Mouse (Mus musculus): ENCODE results near the gene Tmem109. TPM values are rescaled to one million over a fixed set of nuclear protein-coding genes. Genes with fewer than 3 reads are reported as not detected.

Tmem109 gene
- polyA plus RNA-seq, 1 experiment from 2014 or later: 36.6 TPM

DNA sequence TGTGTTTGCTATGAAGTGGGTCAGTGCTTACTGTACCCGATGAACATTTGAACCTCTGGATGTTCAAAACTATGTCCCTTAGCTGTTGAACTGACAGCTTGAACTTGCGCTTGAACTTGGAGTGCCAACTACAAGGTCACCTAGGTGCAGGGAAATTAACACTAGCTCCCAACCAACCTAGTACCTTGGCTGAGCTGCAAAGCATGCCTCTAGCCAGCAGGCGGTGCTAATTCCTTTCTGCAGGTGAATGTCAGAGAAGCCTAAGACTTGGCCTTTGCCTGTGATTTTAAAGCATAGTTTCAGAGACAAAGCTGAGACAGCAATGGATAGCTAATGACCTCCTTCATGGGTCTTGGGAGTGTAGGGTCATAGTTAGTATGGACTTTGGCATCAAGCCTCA is 26.1 kb upstream of the Tmem109 start:
- peaks cover 50% of the 10 kb centered on the region for H3K36me3 ChIP-seq (replicated peaks)
- H3K4me3 ChIP-seq (replicated peaks): no peak overlapping the region
- H3K27ac ChIP-seq: no peak overlapping the region
- H3K4me1 ChIP-seq: no peaks in the 10 kb centered on the region
- no peaks in the 10 kb centered on the region for H3K9me3 ChIP-seq
- H3K9ac ChIP-seq: no peak overlapping the region
- H3K4me2 ChIP-seq: no peak overlapping the region
- H3K27me3 ChIP-seq: no peaks in the 10 kb centered on the region
- WGBS: 59% methylated on average over 3 of the region's 3 CpGs
- ATAC-seq (ENCODE audit: low FRiP score): no peak

DNA sequence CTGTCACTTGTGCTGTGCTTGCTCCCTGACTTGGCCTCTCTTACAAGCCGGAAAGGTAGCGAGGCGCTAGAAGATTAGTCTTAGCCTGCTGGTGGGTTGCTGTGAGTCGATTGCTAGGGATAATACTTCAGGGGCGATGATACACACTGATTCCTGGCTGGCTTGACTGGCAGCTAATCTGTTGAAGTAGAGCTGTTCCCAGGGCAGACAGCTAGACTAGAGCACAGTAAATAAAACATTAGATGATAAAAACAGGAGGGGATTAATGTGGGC is 23.9 kb upstream of the Tmem109 start:
- Histone ChIP-seq H3K4me3 (replicated peaks) (no peak overlapping the region), H3K9ac (no peak overlapping the region), H3K9me3 (no peaks in the 10 kb centered on the region), H3K36me3 (replicated peaks) (peaks cover 72% of the 10 kb centered on the region), H3K4me2 (no peak overlapping the region), H3K4me1 (no peaks in the 10 kb centered on the region), H3K27ac (no peak overlapping the region), H3K27me3 (no peaks in the 10 kb centered on the region)
- no peak for ATAC-seq (ENCODE audit: low FRiP score)
- 86% methylated on average over 5 of the region's 5 CpGs for WGBS

GRCm38 (mm10) chr19:10904927-10905727 is 23.3 kb upstream of the Tmem109 start:
- Histone ChIP-seq H3K9me3 (no peaks in the 10 kb centered on the region), H3K27ac (0 out of 2 replicates have a peak overlapping the region, but pooled peaks have one; percentile 5), H3K27me3 (no peaks in the 10 kb centered on the region), H3K9ac (no peak overlapping the region), H3K4me3 (replicated peaks) (no peak overlapping the region), H3K36me3 (replicated peaks) (peaks cover 78% of the 10 kb centered on the region), H3K4me1 (no peaks in the 10 kb centered on the region), H3K4me2 (no peak overlapping the region)
- ATAC-seq (ENCODE audit: low FRiP score): 0 out of 2 replicates have a peak, but pooled peaks have one; percentile 39
- WGBS: 71% methylated on average over 7 of the region's 7 CpGs

DNA sequence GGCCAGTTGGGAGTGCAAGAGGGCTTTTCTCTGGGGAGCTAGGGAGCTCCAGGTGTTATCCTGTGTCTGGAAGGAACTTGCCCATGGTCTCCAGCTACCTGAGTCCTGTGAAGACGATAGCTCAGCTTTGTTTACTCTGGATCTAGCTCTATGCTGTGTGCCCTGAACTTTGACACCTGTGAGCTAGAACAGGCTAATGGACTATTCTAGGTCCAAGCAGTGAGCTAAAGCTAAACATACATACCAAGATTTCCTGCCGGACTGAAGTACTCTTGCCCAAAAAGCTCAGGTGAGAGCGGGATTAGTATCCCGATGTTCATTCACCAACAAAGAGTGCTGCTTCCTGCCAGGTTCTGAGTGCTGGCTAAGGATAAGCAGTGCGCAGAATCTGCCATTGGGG is 22.7 kb upstream of the Tmem109 start:
- Histone ChIP-seq H3K4me3 (replicated peaks) (no peak overlapping the region), H3K4me2 (no peak overlapping the region), H3K36me3 (replicated peaks) (peaks cover 84% of the 10 kb centered on the region), H3K4me1 (no peaks in the 10 kb centered on the region), H3K27me3 (no peaks in the 10 kb centered on the region), H3K27ac (no peak overlapping the region), H3K9ac (no peak overlapping the region), H3K9me3 (no peaks in the 10 kb centered on the region)
- 90% methylated on average over 5 of the region's 5 CpGs for WGBS
- no peak for ATAC-seq (ENCODE audit: low FRiP score)

DNA sequence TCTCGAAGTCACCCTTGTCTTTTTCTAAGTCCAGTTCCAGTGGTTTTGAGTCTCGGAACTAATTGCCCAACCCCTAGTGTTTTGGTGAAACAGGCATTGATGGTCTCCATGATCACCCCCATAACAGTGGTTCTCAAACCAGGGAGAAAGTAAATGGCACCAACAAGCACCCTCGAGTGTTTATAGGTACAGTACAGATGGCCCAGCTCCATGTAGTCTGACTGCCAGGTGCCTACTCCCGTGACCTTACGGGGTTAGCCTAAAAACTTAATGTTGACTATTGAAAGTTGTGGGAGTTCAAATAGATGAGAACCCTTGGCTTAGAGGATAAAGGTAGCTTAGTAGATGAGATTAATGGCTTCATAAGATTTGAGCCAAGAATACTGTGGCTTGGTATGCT is 19.2 kb upstream of the Tmem109 start:
- ATAC-seq (ENCODE audit: low FRiP score): no peak
- Histone ChIP-seq H3K27me3 (no peaks in the 10 kb centered on the region), H3K4me3 (replicated peaks) (no peak overlapping the region), H3K9ac (no peak overlapping the region), H3K36me3 (replicated peaks) (peaks cover 91% of the 10 kb centered on the region), H3K9me3 (no peaks in the 10 kb centered on the region), H3K4me2 (no peak overlapping the region), H3K4me1 (peaks cover 13% of the 10 kb centered on the region), H3K27ac (no peak overlapping the region)
- WGBS: 92% methylated on average over 5 of the region's 5 CpGs

DNA sequence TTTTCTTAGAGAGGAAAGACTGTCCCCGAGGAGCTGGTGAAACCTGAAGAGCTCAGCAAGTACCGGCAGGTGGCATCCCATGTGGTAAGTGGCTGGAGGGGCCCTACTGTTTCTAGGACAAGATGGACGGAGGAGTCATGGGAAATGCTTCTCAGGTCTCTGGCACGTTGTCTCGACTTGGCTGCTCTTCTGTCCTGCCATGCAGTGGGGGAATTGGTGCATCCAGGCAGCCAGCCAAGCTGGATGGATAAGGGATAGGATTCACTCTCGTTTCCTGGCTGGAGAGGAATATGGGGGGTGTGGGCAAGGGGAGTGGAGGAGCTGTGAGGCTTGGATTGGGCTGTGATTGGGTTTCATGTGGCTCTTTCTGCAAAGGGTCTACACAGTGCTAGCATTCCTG is 18.5 kb upstream of the Tmem109 start:
- Histone ChIP-seq H3K9me3 (no peaks in the 10 kb centered on the region), H3K4me1 (peaks cover 15% of the 10 kb centered on the region), H3K9ac (no peak overlapping the region), H3K4me3 (replicated peaks) (no peak overlapping the region), H3K27ac (no peak overlapping the region), H3K27me3 (no peaks in the 10 kb centered on the region), H3K36me3 (replicated peaks) (peaks cover 84% of the 10 kb centered on the region), H3K4me2 (no peak overlapping the region)
- 89% methylated on average over 6 of the region's 6 CpGs for WGBS
- ATAC-seq (ENCODE audit: low FRiP score): no peak

DNA sequence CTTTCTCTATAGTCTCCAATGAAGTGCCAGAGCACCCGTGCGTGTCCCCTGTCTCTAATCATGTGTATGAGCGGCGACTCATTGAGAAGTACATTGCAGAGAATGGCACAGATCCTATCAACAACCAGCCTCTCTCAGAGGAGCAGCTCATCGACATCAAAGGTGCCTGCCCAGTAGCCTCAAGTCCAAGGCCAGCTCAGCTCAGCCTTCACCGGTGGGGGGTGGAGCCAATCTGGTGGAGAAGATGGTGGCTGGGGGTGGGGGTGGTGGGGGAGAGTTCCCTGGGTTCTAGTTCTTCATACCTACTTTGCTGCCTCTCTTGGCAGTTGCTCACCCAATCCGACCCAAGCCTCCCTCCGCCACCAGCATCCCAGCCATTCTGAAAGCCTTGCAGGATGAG is 15.7 kb upstream of the Tmem109 start:
- 92% methylated on average over 8 of the region's 8 CpGs for WGBS
- ATAC-seq (ENCODE audit: low FRiP score): no peak
- Histone ChIP-seq H3K9ac (no peak overlapping the region), H3K4me2 (0 out of 2 replicates have a peak overlapping the region, but pooled peaks have one; percentile 86), H3K9me3 (no peaks in the 10 kb centered on the region), H3K4me3 (replicated peaks) (no peak overlapping the region), H3K36me3 (replicated peaks) (peaks cover 56% of the 10 kb centered on the region), H3K27ac (no peak overlapping the region), H3K27me3 (no peaks in the 10 kb centered on the region), H3K4me1 (peaks cover 20% of the 10 kb centered on the region)

GRCm38 (mm10) chr19:10896849-10897248 is 15.0 kb upstream of the Tmem109 start:
- peaks cover 50% of the 10 kb centered on the region for H3K36me3 ChIP-seq (replicated peaks)

GRCm38 (mm10) chr19:10895708-10896107 is 13.9 kb upstream of the Tmem109 start:
- no peak for ATAC-seq (ENCODE audit: low FRiP score)
- Histone ChIP-seq H3K4me1 (peaks cover 20% of the 10 kb centered on the region), H3K27ac (peak overlapping the region; percentile 92), H3K27me3 (no peaks in the 10 kb centered on the region), H3K9ac (peak overlapping the region; percentile 87), H3K4me3 (replicated peaks) (peak overlapping the region; percentile 86), H3K9me3 (no peaks in the 10 kb centered on the region), H3K36me3 (replicated peaks) (peaks cover 38% of the 10 kb centered on the region), H3K4me2 (peak overlapping the region; percentile 86)
- WGBS: 2% methylated on average over 16 of the region's 16 CpGs

More at GRCm38 (mm10) chr19:10896849-10897248, 15.0 kb upstream of the Tmem109 start:
- no peak for ATAC-seq (ENCODE audit: low FRiP score)
- H3K27ac ChIP-seq: no peak overlapping the region
- H3K9ac ChIP-seq: peak overlapping the region; percentile 87; the same call in 1 of the 2 replicates
- H3K4me3 ChIP-seq (replicated peaks): peak overlapping the region; percentile 86
- H3K27me3 ChIP-seq: no peaks in the 10 kb centered on the region
- H3K9me3 ChIP-seq: no peaks in the 10 kb centered on the region
- whole genome bisulfite sequencing: 83% methylated on average over 7 of the region's 7 CpGs
- H3K4me1 ChIP-seq: peaks cover 20% of the 10 kb centered on the region
- peak overlapping the region; percentile 86 for H3K4me2 ChIP-seq

GRCm38 (mm10) chr19:10895016-10895528 is 13.3 kb upstream of the Tmem109 start, which contains the start of gene Prpf19:
Gene Prpf19 (plus strand): TSS chr19:10895231.
- Histone ChIP-seq H3K4me3 (replicated peaks) (peak within 1 kb of the TSS; percentile 86), H3K4me1 (peaks cover 20% of the 10 kb centered on the region), H3K27ac (peak within 1 kb of the TSS; percentile 92), H3K36me3 (replicated peaks) (peaks cover 32% of the 10 kb centered on the region), H3K9me3 (no peaks in the 10 kb centered on the region), H3K4me2 (peak within 1 kb of the TSS; percentile 86), H3K9ac (peak within 1 kb of the TSS; percentile 87), H3K27me3 (no peaks in the 10 kb centered on the region)
- ATAC-seq (ENCODE audit: low FRiP score): peak; percentile 95
- WGBS: under 1% methylated on average over 43 of the region's 43 CpGs

GRCm38 (mm10) chr19:10892201-10892600 is 10.4 kb upstream of the Tmem109 start:
- Histone ChIP-seq H3K27ac (no peak overlapping the region), H3K9ac (no peak overlapping the region), H3K27me3 (no peaks in the 10 kb centered on the region), H3K4me1 (peaks cover 19% of the 10 kb centered on the region), H3K36me3 (replicated peaks) (peaks cover 3% of the 10 kb centered on the region; the same call in 1 of the 2 replicates), H3K4me3 (replicated peaks) (no peak overlapping the region), H3K4me2 (no peak overlapping the region), H3K9me3 (no peaks in the 10 kb centered on the region)
- 88% methylated on average over 3 of the region's 3 CpGs for WGBS
- no peak for ATAC-seq (ENCODE audit: low FRiP score)

GRCm38 (mm10) chr19:10880975-10881425 is 801 bp downstream of the Tmem109 start:
- Histone ChIP-seq H3K27me3 (no peaks in the 10 kb centered on the region), H3K4me1 (peaks cover 24% of the 10 kb centered on the region), H3K4me2 (peak overlapping the region; percentile 77), H3K9ac (peak overlapping the region; percentile 64), H3K27ac (peak overlapping the region; percentile 95), H3K4me3 (replicated peaks) (peak overlapping the region; percentile 54), H3K36me3 (replicated peaks) (peaks cover 8% of the 10 kb centered on the region), H3K9me3 (0 out of 2 replicates have a peak, but pooled peaks cover 3% of the 10 kb centered on the region)
- 3% methylated on average over 13 of the region's 14 CpGs for whole genome bisulfite sequencing
- ATAC-seq (ENCODE audit: low FRiP score): peak; percentile 87; the same call in 1 of the 2 replicates

Data from forebrain, embryonic 12.5 days (tissue).